Mouse (Mus musculus) bone marrow macrophage, adult 2 months (primary cell): Measurements from ENCODE around the gene Mogat2.

Experiments
- CTCF ChIP-seq: IDR thresholded peaks from 2 replicates; pipeline ENCODE4 v1.5.1; 2012; ENCODE audit warnings: low read depth, mild to moderate bottlenecking, low read length, moderate library complexity
- POLR2A ChIP-seq: IDR thresholded peaks from 2 replicates; pipeline ENCODE4 v1.6.1; 2012; ENCODE audit warnings: mild to moderate bottlenecking, low read depth, low read length, borderline replicate concordance

- TF ChIP-seq CTCF (no peak), POLR2A (no peak)
Observed at GRCm38 (mm10) chr7:99271630-99272029, 33.2 kb upstream of the Mogat2 start.
